Mouse (Mus musculus) limb, embryonic 14.5 days (tissue): ENCODE measurements around the gene Ambra1. TPM values are rescaled to one million over a fixed set of nuclear protein-coding genes. Genes with fewer than 3 reads are reported as not detected.

ENCODE experiments used
- ATAC-seq: fragments of 200-750 bp; cut with Nextera tagmentation; 2 replicates; pipeline ENCODE4 v1.8.0; 2017; ENCODE audit warnings: low read depth, moderate number of reproducible peaks, moderate TSS enrichment; ENCODE audit not compliant: low FRiP score
- DNase-seq: peaks from one replicate; pipeline ENCODE4 v3.0.0-alpha.2; 2015; ENCODE audit warnings: low spot score
- H3K27ac ChIP-seq: fragments of 300-500 bp; sonication (generic); replicated peaks from 2 replicates; pipeline ENCODE4 v1.5.1; 2014; ENCODE audit warnings: low read depth, mild to moderate bottlenecking, low read length, moderate library complexity, mixed read lengths
- H3K27me3 ChIP-seq: fragments of 300-500 bp; sonication (generic); 2 replicates; pipeline ENCODE4 v1.6.1; 2014; ENCODE audit warnings: low read length, mixed read lengths; ENCODE audit not compliant: control insufficient read depth, insufficient read depth
- H3K36me3 ChIP-seq: fragments of 300-500 bp; sonication (generic); 2 replicates; pipeline ENCODE4 v1.6.1; 2014; ENCODE audit warnings: mild to moderate bottlenecking, low read length, moderate library complexity, mixed read lengths; ENCODE audit not compliant: control insufficient read depth, insufficient read depth
- H3K4me1 ChIP-seq: fragments of 300-500 bp; sonication (generic); 2 replicates; pipeline ENCODE4 v1.6.1; 2014; ENCODE audit warnings: antibody characterized with exemption, low read length, mixed read lengths; ENCODE audit not compliant: control insufficient read depth, insufficient read depth
- H3K4me2 ChIP-seq: fragments of 300-500 bp; sonication (generic); replicated peaks from 2 replicates; pipeline ENCODE4 v1.6.1; 2014; ENCODE audit warnings: low read depth, mild to moderate bottlenecking, low read length, moderate library complexity; ENCODE audit not compliant: severe bottlenecking
- H3K4me3 ChIP-seq: fragments of 300-500 bp; sonication (generic); replicated peaks from 2 replicates; pipeline ENCODE4 v1.5.1; 2014; ENCODE audit warnings: low read length
- H3K9ac ChIP-seq: fragments of 300-500 bp; sonication (generic); 2 replicates; pipeline ENCODE4 v1.6.1; 2014; ENCODE audit warnings: mild to moderate bottlenecking, low read depth, low read length, moderate library complexity; ENCODE audit not compliant: severe bottlenecking
- H3K9me3 ChIP-seq: fragments of 300-500 bp; sonication (generic); 2 replicates; pipeline ENCODE4 v1.6.1; 2016; ENCODE audit warnings: low read length; ENCODE audit not compliant: control insufficient read depth
- POLR2A ChIP-seq: fragments of 200-500 bp; IDR thresholded peaks from 2 replicates; pipeline ENCODE4 v1.8.0; 2012; ENCODE audit warnings: inconsistent platforms, mild to moderate bottlenecking, moderate library complexity, borderline replicate concordance; ENCODE audit not compliant: insufficient read depth, insufficient read length; ENCODE audit errors: extremely low read depth
- WGBS: fragments of 180-500 bp; shearing (Covaris S2); extraction: QIAGEN DNeasy Blood & Tissue Kit; methylation state at CpG from one replicate; pipeline ENCODE4 v1.1.7; 2014; 5-methylcytosine and 5-hydroxymethylcytosine counted together
- microRNA-seq: library from miRNA; unstranded; fragments of <30 nt; microRNA quantifications from one replicate; pipeline ENCODE4, GENCODE M21; 2016
- polyA plus RNA-seq, 2 experiments: library from polyadenylated mRNA; depleted of rRNA in 1 of 2; stranded (reverse) in 1 of 2; unstranded in 1 of 2; fragments of >200 nt; fragmentation: Nextera tagmentation in 1 of 2; extraction: Ambion mirVana in 1 of 2; gene quantifications; 2 replicates each; pipeline versions ENCODE4 v1.2.1 to v1.2.3; 2012 to 2014

The Ambra1 gene
- polyA plus RNA-seq, 2 experiments: 16.4 to 23.4 TPM

DNA sequence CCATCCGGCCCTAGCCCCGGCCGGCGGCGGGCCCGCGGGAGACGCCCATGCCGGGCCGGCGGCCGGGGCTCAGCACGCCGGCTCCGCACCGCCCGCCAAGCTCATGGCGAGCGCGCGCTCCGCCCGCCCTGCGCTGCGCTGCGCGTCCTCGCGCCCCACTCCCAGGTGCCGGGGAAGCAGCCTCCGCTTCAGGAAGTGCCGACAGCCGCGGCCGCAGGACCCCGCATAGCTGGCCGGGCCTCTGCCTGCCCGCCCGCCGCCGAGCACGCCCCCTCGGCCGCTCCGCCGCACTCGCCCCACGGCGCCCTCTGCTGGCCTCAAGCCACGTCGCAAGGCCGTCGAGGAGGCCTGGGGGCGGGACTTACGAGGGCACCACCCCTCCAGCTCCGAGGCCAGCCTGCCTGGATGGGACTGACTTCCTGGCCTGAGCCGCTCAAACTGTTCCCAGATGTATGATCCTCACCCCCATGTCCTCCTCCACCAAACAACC lies 233.6 kb downstream of the Ambra1 start:
- peak overlapping the region; percentile 83 for H3K4me3 ChIP-seq
- TF ChIP-seq POLR2A: no peak
- H3K9me3 ChIP-seq: no peaks in the 10 kb centered on the region
- peak overlapping the region; percentile 85 for H3K9ac ChIP-seq
- ATAC-seq (peak; percentile 96), DNase-seq (peak; percentile 83)
- 0 out of 2 replicates have a peak overlapping the region, but pooled peaks have one; percentile 19 for H3K27ac ChIP-seq
- 0% methylated on average over 25 of the region's 57 CpGs for WGBS
- 0 out of 2 replicates have a peak, but pooled peaks cover 6% of the 10 kb centered on the region for H3K36me3 ChIP-seq
- H3K27me3 ChIP-seq: no peaks in the 10 kb centered on the region
- peaks cover 23% of the 10 kb centered on the region for H3K4me1 ChIP-seq
- peak overlapping the region; percentile 60 for H3K4me2 ChIP-seq

DNA sequence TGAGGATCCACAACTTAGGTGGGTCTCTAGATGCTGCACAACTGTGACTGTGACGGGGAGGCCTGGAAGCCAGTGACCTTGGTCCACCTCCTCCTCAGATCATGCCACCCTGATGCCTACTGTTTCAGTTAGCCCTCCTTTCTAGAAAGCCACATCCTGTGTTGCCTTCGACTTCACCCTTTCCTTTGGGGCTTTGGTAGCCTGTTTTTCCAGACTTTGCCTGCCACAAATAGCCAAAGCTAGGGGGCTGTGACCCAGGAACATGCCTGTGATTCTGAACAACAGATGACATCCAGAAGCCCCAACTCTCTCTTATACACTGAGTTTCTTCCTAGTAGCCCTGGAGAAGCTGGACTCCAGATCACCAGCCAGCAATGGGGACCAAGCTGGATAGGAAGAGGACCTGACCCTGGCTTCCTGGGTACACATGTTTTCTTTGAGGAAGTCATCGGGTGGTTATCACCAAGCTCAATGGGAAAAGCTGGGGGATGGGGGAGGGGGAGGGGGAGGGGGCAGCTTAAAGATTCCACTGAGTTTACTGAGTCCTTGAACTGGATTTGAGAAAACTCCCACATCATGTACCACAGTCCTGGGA lies 234.8 kb downstream of the Ambra1 start:
- DNase-seq: no peak
- Histone ChIP-seq H3K4me1 (peaks cover 23% of the 10 kb centered on the region), H3K36me3 (0 out of 2 replicates have a peak, but pooled peaks cover 6% of the 10 kb centered on the region), H3K27ac (peak overlapping the region; percentile 55), H3K27me3 (no peaks in the 10 kb centered on the region), H3K4me2 (peak overlapping the region; percentile 60), H3K9me3 (no peaks in the 10 kb centered on the region), H3K4me3 (peak overlapping the region; percentile 27; the same call in 1 of the 2 replicates), H3K9ac (no peak overlapping the region)
- ATAC-seq: no peak
- WGBS: 67% methylated on average over 3 of the region's 3 CpGs
- no peak for TF ChIP-seq POLR2A

DNA sequence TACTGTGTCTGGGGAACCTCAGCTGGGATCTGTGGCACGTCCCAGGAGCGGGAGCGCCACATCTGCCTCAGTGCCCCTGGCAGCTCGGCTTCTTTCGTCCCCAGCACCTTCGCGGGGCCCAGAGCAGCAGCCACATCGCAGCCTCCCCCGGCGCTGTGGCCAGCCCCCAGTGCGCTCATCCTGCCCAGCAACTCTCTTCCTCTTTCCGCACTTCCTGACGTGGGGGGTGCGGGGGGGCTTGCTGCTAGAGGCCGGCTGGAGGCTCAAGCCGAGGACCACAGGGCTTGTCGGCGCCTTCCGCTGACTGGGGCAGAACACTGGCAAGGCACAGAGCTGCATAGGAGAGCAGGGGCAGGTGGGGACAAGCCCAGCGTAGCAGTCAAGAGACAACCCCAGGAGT lies 235.5 kb downstream of the Ambra1 start:
- Histone ChIP-seq H3K9me3 (no peaks in the 10 kb centered on the region), H3K4me2 (peak overlapping the region; percentile 32), H3K36me3 (0 out of 2 replicates have a peak, but pooled peaks cover under 1% of the 10 kb centered on the region), H3K27me3 (no peaks in the 10 kb centered on the region), H3K27ac (peak overlapping the region; percentile 55; the same call in 1 of the 2 replicates), H3K4me3 (peak overlapping the region; percentile 27), H3K4me1 (peaks cover 23% of the 10 kb centered on the region), H3K9ac (peak overlapping the region; percentile 25; the same call in 1 of the 2 replicates)
- no peak for TF ChIP-seq POLR2A
- 19% methylated on average over 19 of the region's 20 CpGs for WGBS
- ATAC-seq: no peak
- no peak for DNase-seq

DNA sequence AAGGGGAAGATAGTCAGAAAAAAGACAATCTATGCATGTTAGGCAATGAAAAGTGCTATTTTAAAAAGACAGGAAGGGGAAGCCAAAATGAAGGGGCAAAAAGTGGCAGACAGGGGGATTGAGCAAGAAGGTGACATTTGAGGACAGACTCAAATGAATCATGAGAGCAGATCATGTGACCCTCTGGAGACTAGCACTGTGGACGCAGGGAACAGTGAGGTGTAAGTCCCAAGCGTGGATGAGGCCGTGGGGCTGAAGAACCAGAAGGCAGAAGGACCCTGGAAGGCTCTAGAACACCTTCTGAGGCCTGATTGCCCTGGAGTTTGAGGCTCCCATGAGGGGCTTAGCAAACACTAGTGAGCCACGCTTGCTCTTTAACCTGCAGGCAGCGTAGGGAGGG lies 236.4 kb downstream of the Ambra1 start:
- no peak for TF ChIP-seq POLR2A
- peaks cover 28% of the 10 kb centered on the region for H3K4me1 ChIP-seq
- ATAC-seq (no peak), DNase-seq (no peak)
- WGBS: 79% methylated on average over 5 of the region's 5 CpGs
- no peaks in the 10 kb centered on the region for H3K36me3 ChIP-seq
- no peak overlapping the region for H3K9ac ChIP-seq
- H3K9me3 ChIP-seq: no peaks in the 10 kb centered on the region
- no peaks in the 10 kb centered on the region for H3K27me3 ChIP-seq
- H3K27ac ChIP-seq: no peak overlapping the region
- H3K4me2 ChIP-seq: no peak overlapping the region
- no peak overlapping the region for H3K4me3 ChIP-seq

DNA sequence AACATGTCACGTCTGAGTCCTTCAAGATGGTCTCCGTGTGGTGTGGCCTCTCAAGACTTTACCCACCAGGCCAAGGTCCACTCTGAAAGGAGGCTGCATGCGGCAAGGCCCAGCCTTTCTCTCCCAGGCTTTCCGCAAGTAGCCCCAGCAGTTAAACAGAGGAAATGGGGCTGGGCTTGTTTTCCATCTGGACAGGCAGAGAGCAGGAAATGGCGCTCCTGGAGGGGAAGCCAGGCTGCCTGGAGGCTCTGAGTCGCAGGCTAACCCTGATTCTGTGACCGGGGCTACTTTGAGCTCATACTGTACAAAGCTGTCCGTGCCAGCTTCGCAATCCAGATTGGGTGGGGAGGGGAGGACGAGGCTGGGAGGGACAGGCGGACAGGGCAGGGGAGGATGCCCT lies 238.0 kb downstream of the Ambra1 start:
- Histone ChIP-seq H3K4me3 (no peak overlapping the region), H3K9me3 (no peaks in the 10 kb centered on the region), H3K4me2 (no peak overlapping the region), H3K36me3 (no peaks in the 10 kb centered on the region), H3K27ac (peak overlapping the region; percentile 65), H3K27me3 (no peaks in the 10 kb centered on the region; the same call in 1 of the 2 replicates), H3K4me1 (peaks cover 26% of the 10 kb centered on the region), H3K9ac (no peak overlapping the region; the same call in 1 of the 2 replicates)
- DNase-seq (no peak), ATAC-seq (no peak)
- TF ChIP-seq POLR2A: no peak
- WGBS: 51% methylated on average over 11 of the region's 11 CpGs

Small RNA genes lying within 50 kb of the gene (microRNA-seq; reads per million reads assigned to microRNA genes)
- not detected for gene Mir6999

Other genes with a start within 250 kb of the Ambra1 start
- 41.8 and 57.8 TPM in 2 replicates for gene Ckap5, start 203.4 kb upstream of the Ambra1 start, polyA plus RNA-seq (2012; rRNA removed)
- 68.7 and 77.7 TPM in 2 replicates for gene Ckap5, start 203.4 kb upstream of the Ambra1 start, polyA plus RNA-seq (2014; fragmentation: Nextera tagmentation; extraction: Ambion mirVana)
- gene F2, start 93.7 kb upstream of the Ambra1 start, polyA plus RNA-seq (2012; rRNA removed): 1.7 TPM in 2 replicates
- gene F2, start 93.7 kb upstream of the Ambra1 start, polyA plus RNA-seq (2014; fragmentation: Nextera tagmentation; extraction: Ambion mirVana): 0.95 and 1.3 TPM in 2 replicates
- 29.8 and 34.8 TPM in 2 replicates for gene Zfp408, start 80.3 kb upstream of the Ambra1 start, polyA plus RNA-seq (2012; rRNA removed)
- 5.7 and 7.9 TPM in 2 replicates for gene Zfp408, start 80.3 kb upstream of the Ambra1 start, polyA plus RNA-seq (2014; fragmentation: Nextera tagmentation; extraction: Ambion mirVana)
- gene Arhgap1, start 80.3 kb upstream of the Ambra1 start, polyA plus RNA-seq (2012; rRNA removed): 105 and 126 TPM in 2 replicates
- 121 and 125 TPM in 2 replicates for gene Arhgap1, start 80.3 kb upstream of the Ambra1 start, polyA plus RNA-seq (2014; fragmentation: Nextera tagmentation; extraction: Ambion mirVana)
- gene Atg13, start 19.6 kb upstream of the Ambra1 start, polyA plus RNA-seq (2012; rRNA removed): 32.4 and 36.6 TPM in 2 replicates
- gene Atg13, start 19.6 kb upstream of the Ambra1 start, polyA plus RNA-seq (2014; fragmentation: Nextera tagmentation; extraction: Ambion mirVana): 30.8 and 33.2 TPM in 2 replicates
- gene Harbi1, start 19.3 kb upstream of the Ambra1 start, polyA plus RNA-seq (2012; rRNA removed): 8.1 and 9.2 TPM in 2 replicates
- gene Harbi1, start 19.3 kb upstream of the Ambra1 start, polyA plus RNA-seq (2014; fragmentation: Nextera tagmentation; extraction: Ambion mirVana): 15.0 and 17.8 TPM in 2 replicates
- 0.47 and 0.88 TPM in 2 replicates for gene Chrm4, start 197.1 kb downstream of the Ambra1 start, polyA plus RNA-seq (2012; rRNA removed)
- gene Chrm4, start 197.1 kb downstream of the Ambra1 start, polyA plus RNA-seq (2014; fragmentation: Nextera tagmentation; extraction: Ambion mirVana): 0.17 and 0.32 TPM in 2 replicates
- 1,140 and 1,381 TPM in 2 replicates for gene Mdk, start 202.2 kb downstream of the Ambra1 start, polyA plus RNA-seq (2012; rRNA removed)
- 1,171 and 1,392 TPM in 2 replicates for gene Mdk, start 202.2 kb downstream of the Ambra1 start, polyA plus RNA-seq (2014; fragmentation: Nextera tagmentation; extraction: Ambion mirVana)
- 0.05 TPM in 1 of 2 replicates, not detected in the other for gene Gm9821, start 215.6 kb downstream of the Ambra1 start, polyA plus RNA-seq (2012; rRNA removed)
- 0.37 and 0.56 TPM in 2 replicates for gene Gm9821, start 215.6 kb downstream of the Ambra1 start, polyA plus RNA-seq (2014; fragmentation: Nextera tagmentation; extraction: Ambion mirVana)
- gene Dgkz, start 245.7 kb downstream of the Ambra1 start, polyA plus RNA-seq (2012; rRNA removed): 97.1 and 109 TPM in 2 replicates
- 40.4 and 42.4 TPM in 2 replicates for gene Dgkz, start 245.7 kb downstream of the Ambra1 start, polyA plus RNA-seq (2014; fragmentation: Nextera tagmentation; extraction: Ambion mirVana)